27 mouse cellular contexts compared by ENCODE assay signal in the genomic region with DNA sequence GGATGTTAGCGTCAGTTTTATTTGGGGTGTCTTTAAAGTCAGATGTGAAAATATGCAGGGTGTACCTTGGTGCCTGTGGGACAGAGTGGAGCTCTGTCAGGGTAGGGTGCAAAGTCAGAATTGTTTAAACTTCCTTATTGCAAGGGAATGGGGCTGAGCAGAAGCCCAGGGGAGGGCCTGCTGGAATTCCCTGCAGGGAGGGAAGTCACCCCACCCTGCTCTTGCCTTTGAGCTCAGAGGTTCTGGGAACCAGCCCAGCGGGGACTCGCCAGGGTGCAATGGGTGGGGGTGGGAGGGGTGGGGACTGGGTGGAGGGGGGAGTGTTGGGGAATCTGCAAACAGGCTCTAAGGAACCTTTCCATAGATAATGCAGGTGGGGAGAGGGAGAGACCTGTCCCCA.
DNase-seq lines count a peak whose midpoint lies in the region; ATAC-seq and TF ChIP-seq lines count a peak whose summit lies in the region.
"Had no signal": no experiment of that assay in that cellular context is flagged by ENCODE, and none has a peak within 500 bp of the region (broad histone marks: within the 10 kb centered on the region; RNA-seq: fewer than 3 reads in every experiment).

No protein-coding gene starts in this region.

- 36% methylated on average over 3 of the region's 3 CpGs for WGBS in intestine, embryonic 16.5 days
- 35% methylated on average over 3 of the region's 3 CpGs for WGBS in stomach, embryonic 16.5 days

- no peaks in the 10 kb centered on the region for H3K27me3 ChIP-seq in ES-Bruce4 (ENCODE audit: control insufficient read depth, insufficient read depth, low read length, poor library complexity, severe bottlenecking)
- no peaks in the 10 kb centered on the region for H3K27me3 ChIP-seq in intestine, embryonic 16.5 days (replicated peaks; ENCODE audit: control insufficient read depth, insufficient read depth, low read length)
- no peaks in the 10 kb centered on the region for H3K27me3 ChIP-seq in stomach, embryonic 16.5 days (ENCODE audit: control insufficient read depth, insufficient read depth, low read length)
- H3K27me3 ChIP-seq: forebrain, embryonic 13.5 days; hindbrain, embryonic 12.5 days; neural tube, embryonic 15.5 days had no signal

- no peaks in the 10 kb centered on the region for H3K36me3 ChIP-seq in ES-Bruce4 (ENCODE audit: control insufficient read depth, insufficient read depth, low read length, poor library complexity, severe bottlenecking)
- H3K36me3 ChIP-seq in intestine, embryonic 16.5 days (ENCODE audit: control insufficient read depth, insufficient read depth, low read length) = no peaks in the 10 kb centered on the region
- H3K36me3 ChIP-seq in stomach, embryonic 16.5 days (ENCODE audit: control insufficient read depth, insufficient read depth, low read length) = no peaks in the 10 kb centered on the region
- H3K36me3 ChIP-seq: hindbrain, embryonic 12.5 days; neural tube, embryonic 15.5 days had no signal

- H3K4me1 ChIP-seq in ES-Bruce4 (ENCODE audit: control insufficient read depth, insufficient read depth, low read length) = peaks cover 4% of the 10 kb centered on the region
- H3K4me1 ChIP-seq in intestine, embryonic 16.5 days (ENCODE audit: control insufficient read depth, insufficient read depth, low read length) = peaks cover 15% of the 10 kb centered on the region
- H3K4me1 ChIP-seq in stomach, embryonic 16.5 days (ENCODE audit: control insufficient read depth, insufficient read depth, low read length) = peaks cover 4% of the 10 kb centered on the region; the same call in 1 of the 2 replicates
- H3K4me1 ChIP-seq: forebrain, embryonic 13.5 days; hindbrain, embryonic 12.5 days; neural tube, embryonic 15.5 days had no signal

- no peak overlapping the region for H3K27ac ChIP-seq in ES-Bruce4 (ENCODE audit: insufficient read depth, low read length)
- no peak overlapping the region for H3K27ac ChIP-seq in intestine, embryonic 16.5 days (ENCODE audit: low read length)
- no peak overlapping the region for H3K27ac ChIP-seq in stomach, embryonic 16.5 days (ENCODE audit: low read length)
- H3K27ac ChIP-seq: forebrain, embryonic 13.5 days; hindbrain, embryonic 12.5 days; hindbrain, postnatal 0 days; kidney, postnatal 0 days; liver, embryonic 14.5 days; neural tube, embryonic 15.5 days had no signal

- TF ChIP-seq POLR2A in ES-Bruce4 (IDR thresholded peaks at IDR 0.05; ENCODE audit: insufficient read depth, low read length) = no peak

- H3K9ac ChIP-seq in ES-Bruce4 (ENCODE audit: low read depth, poor library complexity, severe bottlenecking) = no peak overlapping the region
- no peak overlapping the region for H3K9ac ChIP-seq in intestine, embryonic 16.5 days (ENCODE audit: low read depth, low read length)
- no peak overlapping the region for H3K9ac ChIP-seq in stomach, embryonic 16.5 days (ENCODE audit: low read length)
- H3K9ac ChIP-seq: forebrain, embryonic 13.5 days; hindbrain, embryonic 12.5 days; liver, embryonic 14.5 days; neural tube, embryonic 15.5 days had no signal

- peaks cover 14% of the 10 kb centered on the region for H3K9me3 ChIP-seq in ES-Bruce4 (replicated peaks; ENCODE audit: control insufficient read depth, insufficient read depth, low read length, poor library complexity, severe bottlenecking)
- no peaks in the 10 kb centered on the region for H3K9me3 ChIP-seq in intestine, embryonic 16.5 days (ENCODE audit: control insufficient read depth, low read length)
- H3K9me3 ChIP-seq in stomach, embryonic 16.5 days (replicated peaks; ENCODE audit: control insufficient read depth, low read length) = no peaks in the 10 kb centered on the region
- H3K9me3 ChIP-seq: forebrain, embryonic 13.5 days; hindbrain, embryonic 12.5 days; neural tube, embryonic 15.5 days had no signal

- no peak overlapping the region for H3K4me2 ChIP-seq in intestine, embryonic 16.5 days (ENCODE audit: low read depth, low read length)
- H3K4me2 ChIP-seq in stomach, embryonic 16.5 days (ENCODE audit: low read depth, low read length) = no peak overlapping the region
- H3K4me2 ChIP-seq: forebrain, embryonic 13.5 days; heart, embryonic 11.5 days; hindbrain, embryonic 12.5 days; neural tube, embryonic 15.5 days had no signal

- peak; percentile 83 for TF ChIP-seq EP300 in ES-Bruce4 (IDR thresholded peaks at IDR 0.05; ENCODE audit: insufficient read depth, low read depth, low read length)

- H3K4me3 ChIP-seq in ES-Bruce4 (ENCODE audit: low read depth, low read length) = no peak overlapping the region
- H3K4me3 ChIP-seq in intestine, embryonic 16.5 days (ENCODE audit: low read length) = no peak overlapping the region
- H3K4me3 ChIP-seq in stomach, embryonic 16.5 days (replicated peaks; ENCODE audit: low read length) = no peak overlapping the region
- H3K4me3 ChIP-seq: forebrain, embryonic 13.5 days; hindbrain, embryonic 12.5 days; neural tube, embryonic 15.5 days had no signal

- peak; percentile 66 for DNase-seq in ES-CJ7 (ENCODE audit: low read depth, low spot score)
- DNase-seq in spleen, adult 12 weeks (ENCODE audit: low spot score) = no peak
- no peak for DNase-seq in frontal cortex, postnatal 25 days (ENCODE audit: low spot score in 2 of 2)
- DNase-seq: adrenal gland, postnatal 25 days; B cell, adult 2 months; cerebellum, adult 18-20 months; cerebellum, postnatal 10 days; gastrocnemius, postnatal 25 days; heart, adult 18-20 months; heart, postnatal 36 days; kidney, adult 18-20 months; layer of hippocampus, adult 9-11 months; liver; lung, adult 2 months; midbrain, embryonic 14.5 days; retina, postnatal 1 day; right cerebral cortex, postnatal 14 days had no signal

- peak; percentile 95 for ATAC-seq in intestine, embryonic 16.5 days
- peak; percentile 73 for ATAC-seq in stomach, embryonic 16.5 days (ENCODE audit: insufficient read depth, low FRiP score)
- ATAC-seq: forebrain, embryonic 13.5 days; hindbrain, postnatal 0 days had no signal

- TF ChIP-seq CTCF in ES-Bruce4 (IDR thresholded peaks at IDR 0.05; ENCODE audit: low read depth, low read length) = no peak
